In the genomic region with DNA sequence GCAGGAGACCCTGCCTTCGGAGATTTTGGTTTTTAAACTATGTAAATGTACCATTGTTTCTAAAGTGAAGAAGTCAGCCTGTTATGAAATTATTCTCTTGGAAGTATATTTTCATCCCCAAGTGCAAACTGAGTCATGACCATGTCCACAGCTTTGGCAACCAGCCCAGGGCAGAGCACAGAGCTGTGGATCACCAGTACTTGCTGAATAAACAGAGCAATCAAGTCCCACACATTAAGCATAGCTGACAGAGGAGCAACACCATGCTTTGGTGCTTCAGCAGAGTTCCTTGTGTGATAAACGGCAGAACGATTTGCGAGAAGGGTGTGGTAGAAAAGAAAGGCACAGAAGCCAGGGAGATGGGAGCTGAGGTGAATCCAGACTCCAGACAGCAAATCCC, we compare ENCODE assay signal across 20 mouse cellular contexts.
DNase-seq lines count a peak whose midpoint lies in the region; ATAC-seq and TF ChIP-seq lines count a peak whose summit lies in the region.
"Had no signal": no experiment of that assay in that cellular context is flagged by ENCODE, and none has a peak within 500 bp of the region (broad histone marks: within the 10 kb centered on the region; RNA-seq: fewer than 3 reads in every experiment).

No protein-coding gene starts in this region.

- 33% methylated on average over 4 of the region's 4 CpGs for WGBS in intestine, embryonic 14.5 days
- WGBS in intestine, embryonic 16.5 days: 37% methylated on average over 4 of the region's 4 CpGs
- WGBS in stomach, embryonic 16.5 days: 31% methylated on average over 4 of the region's 4 CpGs
- WGBS in stomach, postnatal 0 days: 22% methylated on average over 4 of the region's 4 CpGs
- WGBS in liver, embryonic 11.5 days: 83% methylated on average over 4 of the region's 4 CpGs

- peak; percentile 58 for DNase-seq in intestine, embryonic 14.5 days (ENCODE audit: low spot score)
- no peak for DNase-seq in stomach, postnatal 0 days (ENCODE audit: low spot score)
- DNase-seq in adrenal gland, postnatal 25 days: peak; percentile 63
- DNase-seq in gastrocnemius, postnatal 14 days: peak; percentile 20
- DNase-seq in heart, adult 11 months: no peak
- no peak for DNase-seq in liver, embryonic 11.5 days (ENCODE audit: low spot score)
- DNase-seq: cerebellum, adult 8-10 months; heart, adult 2 months; heart, postnatal 36 days; kidney, adult 11 months; kidney, postnatal 14 days; lung, postnatal 36 days; retina, postnatal 1 day; thymus, postnatal 4 days had no signal

- ATAC-seq in intestine, embryonic 14.5 days (replicated peaks; ENCODE audit: low FRiP score, low TSS enrichment, low read depth): no peak
- ATAC-seq in intestine, embryonic 16.5 days: no peak
- peak; percentile 40; the same call in 1 of the 2 replicates for ATAC-seq in stomach, embryonic 16.5 days (ENCODE audit: insufficient read depth, low FRiP score)
- no peak for ATAC-seq in stomach, postnatal 0 days (ENCODE audit: low FRiP score, low TSS enrichment)
- no peak for ATAC-seq in liver, embryonic 11.5 days (replicated peaks; ENCODE audit: low FRiP score)
- ATAC-seq: forebrain, embryonic 15.5 days had no signal

- H3K4me3 ChIP-seq in intestine, embryonic 14.5 days (ENCODE audit: low read depth, low read length): no peak overlapping the region
- no peak overlapping the region for H3K4me3 ChIP-seq in intestine, embryonic 16.5 days (ENCODE audit: low read length)
- no peak overlapping the region for H3K4me3 ChIP-seq in stomach, embryonic 16.5 days (replicated peaks; ENCODE audit: low read length)
- H3K4me3 ChIP-seq in stomach, postnatal 0 days (ENCODE audit: low read depth, low read length): no peak overlapping the region
- no peak overlapping the region for H3K4me3 ChIP-seq in liver, embryonic 11.5 days (ENCODE audit: low read depth, low read length)
- H3K4me3 ChIP-seq: erythroblast, embryonic 14.5 days; forebrain, embryonic 15.5 days; heart, adult 2 months; limb, embryonic 15.5 days had no signal

- intact Hi-C loops in gastrocnemius, postnatal 14 days (cut with DNase I; ENCODE audit: low total_unique reads): no loop called here

- no peaks in the 10 kb centered on the region for H3K27me3 ChIP-seq in intestine, embryonic 14.5 days (replicated peaks; ENCODE audit: control insufficient read depth, insufficient read depth, low read length)
- no peaks in the 10 kb centered on the region for H3K27me3 ChIP-seq in intestine, embryonic 16.5 days (replicated peaks; ENCODE audit: control insufficient read depth, insufficient read depth, low read length)
- no peaks in the 10 kb centered on the region for H3K27me3 ChIP-seq in stomach, embryonic 16.5 days (ENCODE audit: control insufficient read depth, insufficient read depth, low read length)
- no peaks in the 10 kb centered on the region for H3K27me3 ChIP-seq in stomach, postnatal 0 days (ENCODE audit: control insufficient read depth, insufficient read depth, low read length)
- no peaks in the 10 kb centered on the region for H3K27me3 ChIP-seq in liver, embryonic 11.5 days (replicated peaks; ENCODE audit: control insufficient read depth, insufficient read depth, low read length)
- H3K27me3 ChIP-seq: forebrain, embryonic 15.5 days; limb, embryonic 15.5 days had no signal

- TF ChIP-seq CTCF in stomach, postnatal 0 days (IDR thresholded peaks at IDR 0.05; ENCODE audit: low read depth): no peak

- no peak overlapping the region; the same call in 1 of the 2 replicates for H3K27ac ChIP-seq in intestine, embryonic 14.5 days (ENCODE audit: low read depth)
- H3K27ac ChIP-seq in intestine, embryonic 16.5 days (ENCODE audit: low read length): no peak overlapping the region
- H3K27ac ChIP-seq in stomach, embryonic 16.5 days (ENCODE audit: low read length): peak overlapping the region; percentile 55; the same call in 1 of the 2 replicates
- H3K27ac ChIP-seq in stomach, postnatal 0 days (replicated peaks): no peak overlapping the region
- H3K27ac ChIP-seq in liver, embryonic 11.5 days (ENCODE audit: low read depth, low read length): no peak overlapping the region
- H3K27ac ChIP-seq: forebrain, embryonic 15.5 days; heart, adult 2 months; hindbrain, embryonic 14.5 days; limb, embryonic 15.5 days had no signal

- no peak for TF ChIP-seq EP300 in stomach, postnatal 0 days (optimal IDR thresholded peaks at IDR 0.05)

- H3K36me3 ChIP-seq in intestine, embryonic 14.5 days (ENCODE audit: control insufficient read depth, insufficient read depth, low read length): no peaks in the 10 kb centered on the region
- no peaks in the 10 kb centered on the region for H3K36me3 ChIP-seq in intestine, embryonic 16.5 days (ENCODE audit: control insufficient read depth, insufficient read depth, low read length)
- H3K36me3 ChIP-seq in stomach, embryonic 16.5 days (ENCODE audit: control insufficient read depth, insufficient read depth, low read length): no peaks in the 10 kb centered on the region
- no peaks in the 10 kb centered on the region for H3K36me3 ChIP-seq in stomach, postnatal 0 days (ENCODE audit: control insufficient read depth, insufficient read depth, low read length)
- H3K36me3 ChIP-seq in liver, embryonic 11.5 days (ENCODE audit: control insufficient read depth, insufficient read depth, low read length): no peaks in the 10 kb centered on the region
- H3K36me3 ChIP-seq: forebrain, embryonic 15.5 days; limb, embryonic 15.5 days had no signal

- no peak overlapping the region for H3K4me2 ChIP-seq in intestine, embryonic 14.5 days (ENCODE audit: low read length)
- no peak overlapping the region for H3K4me2 ChIP-seq in intestine, embryonic 16.5 days (ENCODE audit: low read depth, low read length)
- no peak overlapping the region for H3K4me2 ChIP-seq in stomach, embryonic 16.5 days (ENCODE audit: low read depth, low read length)
- H3K4me2 ChIP-seq in stomach, postnatal 0 days (replicated peaks; ENCODE audit: low read depth): no peak overlapping the region
- no peak overlapping the region for H3K4me2 ChIP-seq in liver, embryonic 11.5 days
- H3K4me2 ChIP-seq: forebrain, embryonic 15.5 days; hindbrain, embryonic 14.5 days; limb, embryonic 15.5 days had no signal

- peaks cover 4% of the 10 kb centered on the region; the same call in 1 of the 2 replicates for H3K4me1 ChIP-seq in intestine, embryonic 14.5 days (replicated peaks; ENCODE audit: control insufficient read depth, insufficient read depth, low read length)
- H3K4me1 ChIP-seq in intestine, embryonic 16.5 days (ENCODE audit: control insufficient read depth, insufficient read depth, low read length): no peaks in the 10 kb centered on the region
- no peaks in the 10 kb centered on the region for H3K4me1 ChIP-seq in stomach, embryonic 16.5 days (ENCODE audit: control insufficient read depth, insufficient read depth, low read length)
- no peaks in the 10 kb centered on the region for H3K4me1 ChIP-seq in stomach, postnatal 0 days (replicated peaks; ENCODE audit: control insufficient read depth, insufficient read depth)
- H3K4me1 ChIP-seq in liver, embryonic 11.5 days (replicated peaks; ENCODE audit: control insufficient read depth, insufficient read depth, low read length): no peaks in the 10 kb centered on the region

- no peaks in the 10 kb centered on the region for H3K9me3 ChIP-seq in intestine, embryonic 14.5 days (ENCODE audit: control insufficient read depth, low read length)
- no peaks in the 10 kb centered on the region for H3K9me3 ChIP-seq in intestine, embryonic 16.5 days (ENCODE audit: control insufficient read depth, low read length)
- H3K9me3 ChIP-seq in stomach, embryonic 16.5 days (replicated peaks; ENCODE audit: control insufficient read depth, low read length): no peaks in the 10 kb centered on the region
- H3K9me3 ChIP-seq in stomach, postnatal 0 days (ENCODE audit: control insufficient read depth, low read length): no peaks in the 10 kb centered on the region
- no peaks in the 10 kb centered on the region for H3K9me3 ChIP-seq in liver, embryonic 11.5 days (ENCODE audit: control insufficient read depth, low read length)
- H3K9me3 ChIP-seq: forebrain, embryonic 15.5 days; limb, embryonic 15.5 days had no signal

- H3K9ac ChIP-seq in intestine, embryonic 14.5 days (ENCODE audit: low read length): no peak overlapping the region
- no peak overlapping the region for H3K9ac ChIP-seq in intestine, embryonic 16.5 days (ENCODE audit: low read depth, low read length)
- H3K9ac ChIP-seq in stomach, embryonic 16.5 days (ENCODE audit: low read length): no peak overlapping the region; the same call in 1 of the 2 replicates
- H3K9ac ChIP-seq in stomach, postnatal 0 days (ENCODE audit: low read length): no peak overlapping the region
- H3K9ac ChIP-seq in liver, embryonic 11.5 days (ENCODE audit: low read depth, low read length): no peak overlapping the region
- H3K9ac ChIP-seq: forebrain, embryonic 15.5 days; hindbrain, embryonic 14.5 days; limb, embryonic 15.5 days had no signal

Comparison
In these comparisons a context has a peak if more than half of its experiments do, and no peak if none do; other contexts are left out.
1. DNase-seq: peak in intestine, embryonic 14.5 days (single experiment), adrenal gland, postnatal 25 days (single experiment) and gastrocnemius, postnatal 14 days (single experiment); none in stomach, postnatal 0 days (single experiment), heart, adult 11 months (single experiment) and liver, embryonic 11.5 days (single experiment).